Mouse (Mus musculus) midbrain, embryonic 13.5 days (tissue): ENCODE results near the gene Mospd3. TPM values are rescaled to one million over a fixed set of nuclear protein-coding genes. Genes with fewer than 3 reads are reported as not detected.

Experiments
- ATAC-seq: fragments of 200-750 bp; cut with Nextera tagmentation; 2 replicates; pipeline ENCODE4 v1.8.0; 2017; ENCODE audit warnings: mild to moderate bottlenecking, moderate TSS enrichment, moderate library complexity
- H3K27ac ChIP-seq: fragments of 300-500 bp; sonication (generic); 2 replicates; pipeline ENCODE4 v1.5.1; 2015; ENCODE audit warnings: inconsistent platforms, mild to moderate bottlenecking, moderate library complexity
- H3K27me3 ChIP-seq: fragments of 300-500 bp; sonication (generic); 2 replicates; pipeline ENCODE4 v1.6.1; 2015; ENCODE audit warnings: mild to moderate bottlenecking, inconsistent platforms
- H3K36me3 ChIP-seq: fragments of 300-500 bp; sonication (generic); 2 replicates; pipeline ENCODE4 v1.6.1; 2015; ENCODE audit warnings: mild to moderate bottlenecking, inconsistent platforms
- H3K4me1 ChIP-seq: fragments of 300-500 bp; sonication (generic); replicated peaks from 2 replicates; pipeline ENCODE4 v1.6.1; 2015; ENCODE audit warnings: inconsistent platforms
- H3K4me2 ChIP-seq: fragments of 300-500 bp; sonication (generic); replicated peaks from 2 replicates; pipeline ENCODE4 v1.6.1; 2015; ENCODE audit warnings: moderate library complexity, mild to moderate bottlenecking, inconsistent platforms
- H3K4me3 ChIP-seq: fragments of 300-500 bp; sonication (generic); replicated peaks from 2 replicates; pipeline ENCODE4 v1.5.1; 2015; ENCODE audit warnings: mild to moderate bottlenecking, inconsistent platforms
- H3K9ac ChIP-seq: fragments of 300-500 bp; sonication (generic); replicated peaks from 2 replicates; pipeline ENCODE4 v1.6.1; 2015; ENCODE audit warnings: mild to moderate bottlenecking, inconsistent platforms
- H3K9me3 ChIP-seq: fragments of 300-500 bp; sonication (generic); 2 replicates; pipeline ENCODE4 v1.6.1; 2016; ENCODE audit warnings: mild to moderate bottlenecking, inconsistent platforms
- WGBS: fragments of 180-500 bp; shearing (Covaris S2); methylation state at CpG from one replicate; pipeline ENCODE4 v1.1.7; 2015; 5-methylcytosine and 5-hydroxymethylcytosine counted together
- polyA plus RNA-seq: library from polyadenylated mRNA; unstranded; fragments of >200 nt; fragmentation: Nextera tagmentation; extraction: Ambion mirVana; gene quantifications from 2 replicates; pipeline ENCODE4 v1.2.1, GENCODE M21; 2015

Gene Mospd3
- 37.6 and 43.1 TPM in 2 replicates for polyA plus RNA-seq

DNA sequence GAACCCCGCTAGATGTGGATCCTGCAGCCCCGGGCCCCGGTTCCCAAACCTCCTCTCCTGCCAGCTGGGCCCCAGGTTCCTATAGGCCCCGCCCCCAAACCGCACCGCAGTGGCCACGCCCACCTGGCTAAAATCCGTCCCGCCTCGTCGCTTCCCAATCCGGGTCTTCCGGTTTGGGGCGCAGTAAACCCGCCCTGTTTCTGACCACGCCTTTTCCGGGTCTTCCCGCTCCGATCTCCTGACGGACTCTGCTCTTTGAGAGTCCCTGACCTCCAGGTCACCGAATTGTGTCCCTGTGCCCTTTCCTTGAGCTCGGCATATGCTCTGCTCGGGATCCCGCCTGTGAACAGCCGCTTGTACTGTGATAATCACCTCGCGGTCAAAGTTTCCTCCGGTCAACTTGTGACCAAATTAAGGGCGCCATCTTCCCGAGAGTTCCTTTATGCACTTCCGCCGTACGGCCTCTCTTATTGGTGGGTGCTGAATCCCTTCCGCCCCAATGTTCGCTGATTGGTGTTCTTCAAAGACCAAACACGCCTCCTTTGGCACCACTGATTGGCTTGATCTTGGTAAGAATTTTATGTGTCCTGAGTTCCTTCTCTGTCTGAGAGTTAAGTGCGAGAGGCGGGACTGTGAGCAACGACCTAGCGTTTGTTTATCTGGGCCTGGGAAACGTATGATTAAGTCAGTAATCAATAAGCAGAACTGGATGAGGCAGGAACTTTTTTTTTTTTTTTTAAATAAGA is at the start of gene Mospd3:
Gene Mospd3 (minus strand): TSS at position 440 of the 746 bp plus-strand sequence.
- H3K4me3 ChIP-seq: peak within 1 kb of the TSS; percentile 69
- peaks cover 42% of the 10 kb centered on the region for H3K4me1 ChIP-seq
- no peaks in the 10 kb centered on the region for H3K9me3 ChIP-seq
- H3K27me3 ChIP-seq: no peaks in the 10 kb centered on the region
- H3K36me3 ChIP-seq: peaks cover 15% of the 10 kb centered on the region
- H3K9ac ChIP-seq: peak within 1 kb of the TSS; percentile 82
- peak within 1 kb of the TSS; percentile 87 for H3K4me2 ChIP-seq
- whole genome bisulfite sequencing: under 1% methylated on average over 41 of the region's 41 CpGs
- peak within 1 kb of the TSS; percentile 84 for H3K27ac ChIP-seq
- ATAC-seq: peak; percentile 96

DNA sequence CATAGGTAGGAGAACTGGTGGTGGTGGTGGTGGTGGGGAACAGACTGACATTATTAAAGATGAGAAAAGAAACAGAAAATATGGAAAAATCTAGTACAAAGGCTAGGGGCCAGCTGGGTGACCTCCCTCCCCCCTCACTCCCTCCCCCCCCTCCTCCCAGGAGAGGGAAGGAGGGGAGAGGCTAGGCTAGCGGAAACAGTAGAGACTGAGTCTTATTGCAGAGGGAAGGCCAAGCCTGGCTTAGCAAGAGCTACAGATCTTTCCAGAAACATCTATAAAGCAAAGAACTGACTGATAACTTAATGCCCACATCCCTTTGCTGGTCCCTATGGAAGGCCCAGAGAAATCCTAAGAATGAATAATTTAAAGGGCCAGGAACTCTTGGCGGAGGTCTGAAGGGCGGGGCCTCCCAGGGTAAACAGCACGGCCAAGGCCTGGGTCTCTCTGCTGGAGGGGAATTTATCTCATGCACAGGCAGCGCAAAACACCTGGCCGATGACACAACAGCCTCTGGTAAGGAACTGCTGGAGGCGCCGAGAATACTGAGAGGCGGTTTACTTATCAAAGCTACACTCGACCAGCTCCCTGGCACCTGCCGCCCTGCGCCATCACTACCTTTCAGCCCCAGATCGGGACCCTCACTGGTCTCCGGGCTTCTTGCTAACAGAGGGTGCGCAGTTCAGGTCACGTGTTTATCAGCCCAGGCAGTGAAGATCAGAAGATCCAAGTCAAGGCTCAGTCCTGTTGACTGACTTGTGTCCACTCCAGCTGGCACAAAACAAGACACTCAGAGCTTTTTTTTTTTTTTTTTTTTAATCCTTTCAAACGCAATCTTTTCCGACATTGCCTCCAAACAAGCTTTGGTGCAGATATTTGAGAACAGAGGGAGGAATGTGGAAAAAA is 49.1 kb upstream of the Mospd3 start:
- Histone ChIP-seq H3K36me3 (peaks cover 29% of the 10 kb centered on the region), H3K27ac (peak overlapping the region; percentile 51), H3K4me2 (peak overlapping the region; percentile 34), H3K9ac (peak overlapping the region; percentile 32; the same call in 1 of the 2 replicates), H3K4me3 (no peak overlapping the region), H3K9me3 (no peaks in the 10 kb centered on the region), H3K27me3 (peaks cover 27% of the 10 kb centered on the region), H3K4me1 (peaks cover 33% of the 10 kb centered on the region)
- 11% methylated on average over 17 of the region's 18 CpGs for WGBS
- ATAC-seq: 0 out of 2 replicates have a peak, but pooled peaks have one; percentile 13

DNA sequence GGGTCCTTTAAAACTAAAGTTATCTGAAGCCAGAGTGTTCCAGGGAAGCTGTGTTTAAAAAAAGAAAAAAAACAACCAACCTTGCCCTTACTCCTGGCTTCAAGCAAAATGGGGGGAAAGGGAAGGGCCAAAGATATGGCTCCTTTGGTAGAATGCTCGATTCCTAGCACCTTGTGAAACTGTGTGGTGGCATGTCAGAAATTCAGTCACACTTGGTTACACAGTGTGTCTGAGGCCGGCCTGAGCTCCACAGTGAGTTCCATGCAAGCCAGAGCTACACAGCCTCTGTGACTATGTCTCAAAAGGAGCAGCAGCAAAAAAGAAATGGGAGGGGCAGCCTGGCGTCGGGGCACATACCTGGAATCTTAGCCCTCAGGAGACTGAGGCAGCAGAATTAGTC is 48.4 kb upstream of the Mospd3 start:
- 26% methylated on average over 4 of the region's 4 CpGs for WGBS
- peaks cover 34% of the 10 kb centered on the region for H3K4me1 ChIP-seq
- no peaks in the 10 kb centered on the region for H3K9me3 ChIP-seq
- H3K4me2 ChIP-seq: no peak overlapping the region
- no peak for ATAC-seq
- H3K27ac ChIP-seq: peak overlapping the region; percentile 25
- H3K4me3 ChIP-seq: no peak overlapping the region
- H3K27me3 ChIP-seq: peaks cover 34% of the 10 kb centered on the region
- H3K36me3 ChIP-seq: peaks cover 25% of the 10 kb centered on the region
- H3K9ac ChIP-seq: no peak overlapping the region

DNA sequence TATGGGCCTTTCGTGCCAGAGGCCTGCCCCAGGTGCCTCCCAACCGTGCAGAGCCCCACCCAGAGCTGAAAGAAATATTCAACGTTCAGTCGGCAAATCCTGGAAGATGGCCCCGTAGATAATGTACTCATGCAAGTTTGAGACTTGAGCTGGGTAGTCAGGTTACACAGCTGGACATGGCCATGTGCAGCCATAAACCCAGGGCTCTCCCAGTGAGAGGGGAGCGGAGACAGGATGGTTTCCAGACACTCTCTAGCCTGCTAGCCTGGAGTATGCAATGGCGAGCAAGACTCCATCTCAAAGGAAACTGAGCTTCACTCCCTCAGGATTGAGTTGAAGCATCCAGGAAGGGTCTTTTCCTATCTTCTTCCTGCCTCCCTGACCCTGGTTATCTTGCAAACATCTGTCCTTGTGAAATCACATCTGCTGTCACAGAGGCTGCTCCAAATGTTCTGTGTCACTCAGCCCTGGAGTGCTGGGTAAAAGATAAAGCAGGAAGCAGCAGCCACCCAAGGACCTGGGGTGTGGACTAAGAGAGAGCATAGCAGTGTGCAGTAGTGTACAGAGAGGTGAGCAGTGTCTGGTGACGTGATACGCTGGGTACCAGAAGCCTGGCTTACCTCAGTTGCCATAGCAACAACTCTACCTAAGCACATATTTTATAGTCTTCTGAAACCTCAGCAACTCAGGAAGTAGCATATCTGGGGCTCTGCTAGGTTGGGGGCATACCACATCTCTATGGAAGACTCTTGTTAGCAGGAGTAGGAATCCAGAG is 47.2 kb upstream of the Mospd3 start:
- H3K36me3 ChIP-seq: peaks cover 15% of the 10 kb centered on the region
- no peak overlapping the region for H3K27ac ChIP-seq
- 0 out of 2 replicates have a peak overlapping the region, but pooled peaks have one; percentile 16 for H3K9ac ChIP-seq
- no peak overlapping the region for H3K4me2 ChIP-seq
- H3K27me3 ChIP-seq: peaks cover 46% of the 10 kb centered on the region
- H3K4me1 ChIP-seq: peaks cover 34% of the 10 kb centered on the region
- no peak overlapping the region for H3K4me3 ChIP-seq
- no peaks in the 10 kb centered on the region for H3K9me3 ChIP-seq
- 77% methylated on average over 9 of the region's 9 CpGs for WGBS
- ATAC-seq: peak; percentile 41; the same call in 1 of the 2 replicates

DNA sequence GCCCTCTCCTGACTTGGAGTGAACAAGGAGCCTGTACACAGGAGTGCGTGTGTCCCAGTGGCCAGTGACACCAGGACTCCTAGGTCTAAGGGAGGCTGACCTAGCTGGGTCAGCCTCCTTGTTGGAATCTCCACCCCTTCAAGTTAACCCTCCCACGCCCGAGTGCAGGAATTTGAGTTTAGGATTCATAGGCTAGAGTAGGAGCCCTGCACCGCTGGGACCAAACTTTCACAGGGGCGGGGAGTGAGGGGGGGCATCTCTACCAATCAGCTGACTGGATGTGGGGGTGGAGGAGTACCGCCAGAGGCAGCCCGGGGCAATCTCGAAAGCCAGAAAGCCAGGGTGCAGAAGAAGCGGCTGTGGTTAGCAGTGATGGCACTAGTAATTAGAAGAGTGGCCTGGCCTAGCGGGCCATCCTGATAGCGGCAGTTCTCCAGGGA is 44.8 kb upstream of the Mospd3 start, which contains the start of gene Irs3:
Gene Irs3 (minus strand): TSS at position 63 of the 440 bp plus-strand sequence.
- peaks cover 49% of the 10 kb centered on the region for H3K27me3 ChIP-seq
- no peak within 1 kb of the TSS for H3K27ac ChIP-seq
- H3K9ac ChIP-seq: peak within 1 kb of the TSS; percentile 55
- WGBS: 13% methylated on average over 11 of the region's 11 CpGs
- ATAC-seq: no peak
- H3K9me3 ChIP-seq: no peaks in the 10 kb centered on the region
- peak within 1 kb of the TSS; percentile 31 for H3K4me3 ChIP-seq
- peaks cover 34% of the 10 kb centered on the region for H3K4me1 ChIP-seq
- H3K4me2 ChIP-seq: peak within 1 kb of the TSS; percentile 46
- H3K36me3 ChIP-seq: peaks cover 20% of the 10 kb centered on the region

DNA sequence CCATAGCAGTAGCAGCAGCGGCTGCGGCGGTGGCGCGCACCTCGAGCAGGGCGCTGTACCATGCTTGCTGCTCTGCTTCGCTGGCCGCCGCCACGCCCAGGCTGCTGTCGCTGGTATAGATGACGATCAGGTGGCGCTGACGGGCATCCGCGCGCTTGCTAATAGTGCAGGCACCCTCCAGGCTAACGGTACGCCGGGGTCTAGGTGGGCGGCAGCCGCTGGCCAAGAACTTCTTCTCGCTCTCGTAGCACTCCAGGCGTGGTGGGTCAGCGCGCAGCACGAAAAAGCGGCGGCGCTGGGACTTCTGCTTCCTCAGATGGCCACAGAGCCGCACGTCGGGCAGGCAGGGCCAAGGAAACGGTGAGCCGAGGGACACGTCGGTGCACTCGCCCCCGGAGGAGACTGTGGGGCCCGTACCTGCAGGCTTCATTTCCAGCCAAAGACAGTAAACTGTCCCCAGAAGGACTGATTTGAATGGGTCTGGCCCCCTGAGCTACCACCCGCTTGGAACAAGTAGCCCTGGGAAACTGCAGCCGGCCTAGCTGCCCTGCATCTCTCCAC is 44.3 kb upstream of the Mospd3 start:
- 0 out of 2 replicates have a peak, but pooled peaks have one; percentile 25 for ATAC-seq
- Histone ChIP-seq H3K4me2 (peak overlapping the region; percentile 46), H3K36me3 (peaks cover 25% of the 10 kb centered on the region), H3K4me1 (peaks cover 30% of the 10 kb centered on the region), H3K27ac (no peak overlapping the region), H3K9me3 (no peaks in the 10 kb centered on the region), H3K4me3 (peak overlapping the region; percentile 31), H3K27me3 (peaks cover 49% of the 10 kb centered on the region), H3K9ac (peak overlapping the region; percentile 55)
- 3% methylated on average over 44 of the region's 44 CpGs for WGBS

DNA sequence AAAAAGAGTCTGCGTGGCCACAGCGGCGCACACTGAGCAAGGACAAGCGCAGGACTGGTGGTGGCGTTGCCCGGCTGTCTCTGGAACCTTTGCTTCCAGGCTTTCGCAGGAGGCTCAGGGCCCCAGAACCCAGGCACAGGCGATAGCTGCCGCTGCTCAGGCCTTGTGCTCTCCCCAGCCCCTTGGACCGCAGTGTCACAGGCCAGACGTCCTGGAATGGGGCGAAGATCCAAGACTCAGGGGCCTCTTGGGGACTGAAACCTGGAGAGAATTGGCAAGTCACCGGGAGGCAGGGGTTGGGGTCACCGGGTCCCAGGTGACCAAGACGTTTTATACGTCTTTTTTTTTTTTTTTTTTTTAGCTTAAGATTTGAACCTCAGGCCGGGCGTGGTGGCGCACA is 43.6 kb upstream of the Mospd3 start:
- ATAC-seq: no peak
- no peak overlapping the region for H3K4me2 ChIP-seq
- no peak overlapping the region for H3K27ac ChIP-seq
- 34% methylated on average over 19 of the region's 19 CpGs for whole genome bisulfite sequencing
- H3K4me3 ChIP-seq: no peak overlapping the region
- H3K27me3 ChIP-seq: peaks cover 49% of the 10 kb centered on the region
- H3K4me1 ChIP-seq: peaks cover 23% of the 10 kb centered on the region
- H3K36me3 ChIP-seq: peaks cover 32% of the 10 kb centered on the region
- H3K9ac ChIP-seq: no peak overlapping the region
- H3K9me3 ChIP-seq: no peaks in the 10 kb centered on the region

DNA sequence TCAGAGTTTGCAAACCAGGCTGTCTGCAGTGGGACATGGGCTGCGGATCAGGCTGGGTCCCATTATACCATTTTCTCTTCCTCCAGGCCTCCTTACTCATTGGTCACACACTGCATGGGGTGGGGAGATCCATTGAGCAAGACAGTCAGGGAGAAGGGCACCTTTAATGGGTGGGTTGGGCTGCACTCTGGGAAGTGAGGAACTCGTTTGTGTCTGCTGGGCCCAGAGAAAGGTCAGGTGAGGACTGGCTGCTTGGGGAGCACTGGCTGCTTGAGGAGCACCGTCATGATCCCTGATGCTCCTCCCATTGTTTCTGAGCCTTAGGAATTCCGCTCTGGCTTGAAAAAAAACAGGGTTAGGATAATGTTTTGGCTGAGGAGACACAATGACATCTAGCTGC is 42.0 kb upstream of the Mospd3 start:
- 51% methylated on average over 4 of the region's 4 CpGs for WGBS
- Histone ChIP-seq H3K4me1 (peaks cover 11% of the 10 kb centered on the region), H3K4me3 (no peak overlapping the region), H3K9ac (no peak overlapping the region), H3K27ac (no peak overlapping the region), H3K4me2 (no peak overlapping the region), H3K9me3 (no peaks in the 10 kb centered on the region), H3K27me3 (peaks cover 49% of the 10 kb centered on the region), H3K36me3 (peaks cover 48% of the 10 kb centered on the region)
- ATAC-seq: no peak

DNA sequence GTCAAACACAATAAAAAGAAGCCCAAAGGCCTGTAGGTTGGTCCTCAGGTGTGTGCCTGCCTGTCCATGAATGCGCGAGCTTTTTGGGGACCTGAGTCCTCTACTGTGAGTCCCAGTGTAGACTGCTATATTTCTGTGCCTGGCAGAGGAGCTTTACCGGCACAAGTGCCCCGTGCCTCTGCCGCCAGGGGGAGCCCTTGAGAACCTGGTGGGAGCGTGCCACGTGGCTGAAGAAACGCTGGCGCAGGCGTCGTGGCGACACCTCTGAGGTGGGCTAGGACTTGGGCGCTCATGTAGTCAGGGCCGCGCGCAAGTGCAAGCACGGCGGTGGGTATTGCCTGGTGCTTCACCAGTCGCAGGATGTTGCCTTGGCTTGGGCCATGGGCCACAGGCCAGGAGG is 40.2 kb upstream of the Mospd3 start, which contains the start of gene Sap25:
Gene Sap25 (plus strand): TSS at position 281 of the 400 bp plus-strand sequence.
- H3K4me3 ChIP-seq: no peak within 1 kb of the TSS
- H3K4me2 ChIP-seq: no peak within 1 kb of the TSS
- H3K4me1 ChIP-seq: peaks cover 10% of the 10 kb centered on the region
- H3K27me3 ChIP-seq: peaks cover 34% of the 10 kb centered on the region
- H3K9me3 ChIP-seq: no peaks in the 10 kb centered on the region
- no peak within 1 kb of the TSS for H3K27ac ChIP-seq
- no peak for ATAC-seq
- 88% methylated on average over 19 of the region's 19 CpGs for WGBS
- H3K36me3 ChIP-seq: peaks cover 66% of the 10 kb centered on the region
- H3K9ac ChIP-seq: no peak within 1 kb of the TSS

DNA sequence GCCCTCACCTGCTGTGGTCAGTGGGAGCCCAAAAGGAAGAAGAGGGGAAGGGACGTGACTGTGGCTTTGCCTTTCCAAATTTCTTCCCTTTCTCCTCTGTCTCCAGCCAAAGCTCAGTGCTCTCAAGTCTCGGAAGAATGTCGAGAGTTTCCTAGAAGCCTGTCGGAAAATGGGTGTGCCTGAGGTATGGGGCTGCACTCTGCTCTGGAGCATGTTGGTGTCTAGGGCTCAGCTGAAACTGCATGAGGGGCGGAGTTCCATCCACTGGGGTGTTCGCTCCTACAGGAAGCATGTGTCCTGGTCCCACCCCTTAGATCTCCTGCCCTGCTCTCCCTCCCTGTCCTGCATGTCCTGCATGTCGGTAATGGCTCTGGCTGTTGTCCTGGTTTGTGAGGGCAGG is 38.6 kb upstream of the Mospd3 start:
- no peaks in the 10 kb centered on the region for H3K4me1 ChIP-seq
- peaks cover 77% of the 10 kb centered on the region for H3K36me3 ChIP-seq
- no peak overlapping the region for H3K27ac ChIP-seq
- no peaks in the 10 kb centered on the region for H3K9me3 ChIP-seq
- H3K9ac ChIP-seq: no peak overlapping the region
- no peak overlapping the region for H3K4me2 ChIP-seq
- H3K27me3 ChIP-seq: peaks cover 18% of the 10 kb centered on the region
- 86% methylated on average over 7 of the region's 7 CpGs for WGBS
- ATAC-seq: no peak
- H3K4me3 ChIP-seq: no peak overlapping the region
